Mouse (Mus musculus) forelimb bud, embryonic 11.5 days (tissue): ENCODE measurements around the gene Itsn1.

Source experiments
- DNase-seq: peaks from one replicate; pipeline ENCODE4 v3.0.0-alpha.2; 2012; ENCODE audit warnings: low read depth, low spot score

Gene Itsn1

GRCm38 (mm10) chr16:91846089-91846741, 117.1 kb downstream of the Itsn1 start:
- DNase-seq = peak; percentile 78

GRCm38 (mm10) chr16:91847525-91848225, 118.6 kb downstream of the Itsn1 start:
- no peak for DNase-seq

GRCm38 (mm10) chr16:91848505-91848904, 119.4 kb downstream of the Itsn1 start:
- no peak for DNase-seq

GRCm38 (mm10) chr16:91848906-91849603, 120.0 kb downstream of the Itsn1 start:
- DNase-seq = no peak

- DNase-seq = no peak
Observed at GRCm38 (mm10) chr16:91850175-91850574, 121.1 kb downstream of the Itsn1 start.

GRCm38 (mm10) chr16:91851456-91852231, 122.6 kb downstream of the Itsn1 start:
- no peak for DNase-seq

GRCm38 (mm10) chr16:91852753-91853152, 123.7 kb downstream of the Itsn1 start:
- DNase-seq = no peak

GRCm38 (mm10) chr16:91853223-91853622, 124.1 kb downstream of the Itsn1 start:
- no peak for DNase-seq

- no peak for DNase-seq
Observed at GRCm38 (mm10) chr16:91858695-91859094, 129.6 kb downstream of the Itsn1 start.

- no peak for DNase-seq
Observed at GRCm38 (mm10) chr16:91859203-91859602, 130.1 kb downstream of the Itsn1 start.

GRCm38 (mm10) chr16:91859958-91860357, 130.9 kb downstream of the Itsn1 start:
- no peak for DNase-seq

GRCm38 (mm10) chr16:91860471-91861125, 131.5 kb downstream of the Itsn1 start:
- no peak for DNase-seq

- DNase-seq = no peak
Observed at GRCm38 (mm10) chr16:91861784-91862371, 132.8 kb downstream of the Itsn1 start.

GRCm38 (mm10) chr16:91862836-91863235, 133.8 kb downstream of the Itsn1 start:
- no peak for DNase-seq

GRCm38 (mm10) chr16:91864646-91865332, 135.7 kb downstream of the Itsn1 start:
- DNase-seq = no peak

- no peak for DNase-seq
Observed at GRCm38 (mm10) chr16:91865570-91866257, 136.6 kb downstream of the Itsn1 start.

GRCm38 (mm10) chr16:91866258-91866634, 137.2 kb downstream of the Itsn1 start:
- no peak for DNase-seq

- no peak for DNase-seq
Observed at GRCm38 (mm10) chr16:91867672-91868071, 138.6 kb downstream of the Itsn1 start.

GRCm38 (mm10) chr16:91868943-91869911, 140.1 kb downstream of the Itsn1 start:
- DNase-seq = no peak
